Mouse (Mus musculus) right cerebral cortex, adult 2 months (tissue): ENCODE results near the gene Ap5m1.
"Not testable (repeated sequence)": the region's sequence is repeated elsewhere in the genome, so short reads cannot be mapped to it uniquely, and the experiment has no call there.

Experiments
- DNase-seq, 2 experiments: peaks; one replicate each; pipeline ENCODE4 v3.0.0; 2021 to 2022; ENCODE audit warnings: low spot score in 2 of 2

The Ap5m1 gene

DNA sequence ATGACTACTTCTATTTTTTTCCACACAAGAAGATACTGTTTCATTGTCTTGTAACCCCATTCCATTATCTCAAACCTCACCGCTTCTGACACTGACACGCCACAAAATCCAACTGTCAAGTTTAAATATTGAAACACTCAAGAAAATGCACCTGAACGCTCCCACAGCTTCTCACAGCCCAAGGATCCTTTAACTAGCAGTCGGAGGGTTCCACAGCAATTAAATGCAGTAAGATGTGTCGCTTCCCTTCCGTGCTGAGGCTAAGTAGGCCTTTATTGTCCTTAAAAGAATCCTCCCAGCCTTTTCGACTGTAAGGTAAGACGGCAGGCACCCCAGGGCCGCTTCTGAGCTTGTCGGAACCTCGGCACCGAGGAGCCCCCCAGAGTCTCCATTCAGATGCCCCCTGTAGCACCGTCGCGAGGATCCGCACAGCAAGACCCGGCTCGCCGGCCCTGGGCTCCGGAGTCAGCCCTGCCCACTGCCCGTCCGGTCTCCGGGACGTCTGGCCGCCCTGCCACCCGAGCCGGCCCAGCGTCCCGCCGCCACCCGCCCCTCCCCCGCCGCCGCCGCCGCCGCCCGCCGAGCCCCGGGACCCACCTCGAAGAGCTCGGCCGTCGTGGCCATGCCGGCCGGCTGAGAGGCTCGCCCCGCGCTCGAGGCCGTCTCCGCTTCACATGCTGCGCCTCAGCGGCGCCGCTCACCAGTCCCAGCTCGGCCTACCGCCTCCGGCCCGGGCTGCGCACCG is at the start of gene Ap5m1:
Gene Ap5m1, plus strand, starts transcription at position 569 of the 745 bp plus-strand sequence.
- DNase-seq, result peak; percentile 27 to 29

- DNase-seq, result no peak
These were observed 46.1 kb upstream of the Ap5m1 start for GRCm38 (mm10) chr14:49019765-49020164.

GRCm38 (mm10) chr14:49027040-49027778 is 38.7 kb upstream of the Ap5m1 start:
- DNase-seq, result no peak

- no peak for DNase-seq
These were observed 38.0 kb upstream of the Ap5m1 start for GRCm38 (mm10) chr14:49027779-49028368.

DNA sequence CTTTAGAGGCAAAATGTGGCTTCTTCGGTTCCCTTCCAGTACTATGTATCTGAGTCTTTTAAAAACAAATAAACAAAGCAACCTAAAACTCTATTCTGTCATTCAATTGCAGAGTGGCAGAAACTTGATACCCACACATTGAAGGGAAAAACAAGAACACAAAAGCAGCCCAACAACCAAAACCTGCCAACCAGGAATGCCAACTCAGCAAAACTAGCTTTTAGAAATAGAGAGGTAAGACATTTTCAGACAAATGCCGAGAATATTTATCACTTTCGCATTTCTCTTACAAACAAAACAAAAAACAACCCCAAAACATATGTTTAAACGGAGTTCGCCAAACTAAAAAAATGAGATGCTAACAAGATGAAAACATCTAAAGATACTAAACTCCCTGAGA is 36.9 kb upstream of the Ap5m1 start:
- no peak for DNase-seq

DNA sequence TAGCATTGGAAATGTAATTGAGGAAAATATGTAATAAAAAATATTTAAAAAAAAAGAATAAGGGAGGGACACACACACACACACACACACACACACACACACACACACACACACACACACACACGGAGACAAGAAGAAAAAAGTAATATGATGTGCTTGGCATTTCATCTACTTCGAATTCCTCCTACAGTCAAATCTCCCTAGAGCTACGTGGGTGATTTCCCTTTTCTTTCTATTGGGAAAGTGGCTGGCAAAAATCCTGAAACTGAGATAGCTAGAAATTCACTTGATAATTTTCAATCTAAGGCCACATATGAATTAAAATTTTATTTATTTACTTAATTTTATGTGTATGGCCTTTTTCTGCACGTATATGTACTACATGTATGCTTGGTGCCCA is 20.3 kb upstream of the Ap5m1 start:
- peak; percentile 12 to 17 for DNase-seq

- DNase-seq, result no peak
These were observed 16.4 kb upstream of the Ap5m1 start for GRCm38 (mm10) chr14:49049492-49049891.

DNA sequence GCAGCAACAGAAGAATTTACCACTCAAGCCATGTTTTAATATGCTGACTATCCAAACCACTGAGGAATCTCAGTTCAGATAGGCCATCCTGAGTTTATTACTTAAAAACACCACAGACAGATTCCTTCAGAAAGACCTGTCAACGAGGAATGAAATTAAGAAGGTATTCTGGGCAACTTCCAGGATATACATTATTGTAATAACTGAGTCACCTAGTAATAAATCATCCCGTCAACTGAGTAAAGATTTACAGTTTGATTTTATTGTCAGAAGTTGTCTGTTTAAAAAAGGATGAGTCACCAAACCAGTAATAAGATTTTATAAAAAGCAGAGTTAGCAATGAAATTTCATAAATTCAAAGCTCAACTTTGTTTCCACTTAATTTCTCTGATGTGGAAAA is 2.1 kb upstream of the Ap5m1 start:
- DNase-seq, result no peak

GRCm38 (mm10) chr14:49066274-49066823 is 452 bp downstream of the Ap5m1 start, which contains the start of gene Exoc5:
TSS of gene Exoc5 (minus strand) at chr14:49066653.
- DNase-seq, result peak; percentile 98

DNA sequence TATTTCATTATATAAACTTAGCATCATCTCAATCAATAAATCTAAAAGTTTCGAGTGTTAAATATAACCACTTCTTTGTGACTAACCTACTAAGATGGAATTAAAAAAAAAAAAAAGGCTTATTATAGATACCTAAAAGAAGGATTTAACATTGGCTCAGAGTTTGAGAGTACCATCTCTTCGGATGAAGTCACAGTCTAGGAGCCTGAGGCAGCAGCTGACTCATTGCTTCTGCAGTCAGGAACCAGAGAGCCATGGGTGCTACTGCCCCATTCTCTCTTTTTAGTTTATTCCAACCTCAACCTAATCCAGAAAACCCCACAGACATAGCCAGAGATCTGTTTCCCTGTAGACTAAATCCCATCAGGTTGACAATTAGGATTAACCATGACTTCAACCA is 6.9 kb downstream of the Ap5m1 start:
- DNase-seq, result no peak

- DNase-seq, result peak; percentile 10 to 40
These were observed 8.0 kb downstream of the Ap5m1 start for GRCm38 (mm10) chr14:49073896-49074295.

DNA sequence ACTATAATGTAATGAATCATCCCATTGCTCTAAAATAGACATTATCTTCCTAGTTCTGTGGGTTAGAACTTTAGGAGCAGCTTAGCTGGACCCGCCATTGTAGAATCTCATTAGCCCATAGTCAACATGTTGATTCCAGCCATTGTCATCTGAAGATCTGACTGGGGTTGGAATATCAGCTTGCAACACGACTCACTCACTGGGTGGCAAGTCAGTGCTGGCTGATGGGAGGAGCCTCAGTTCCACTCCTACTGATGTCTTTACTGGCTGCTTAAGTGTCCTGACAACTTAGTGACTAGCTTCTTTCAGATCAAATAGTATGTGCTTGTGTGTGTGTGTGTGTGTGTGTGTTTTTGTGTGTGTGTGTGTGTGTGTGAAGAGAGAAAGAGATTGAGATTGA is 8.5 kb downstream of the Ap5m1 start:
- no peak for DNase-seq

GRCm38 (mm10) chr14:49078820-49079219 is 12.9 kb downstream of the Ap5m1 start:
- no peak for DNase-seq

DNA sequence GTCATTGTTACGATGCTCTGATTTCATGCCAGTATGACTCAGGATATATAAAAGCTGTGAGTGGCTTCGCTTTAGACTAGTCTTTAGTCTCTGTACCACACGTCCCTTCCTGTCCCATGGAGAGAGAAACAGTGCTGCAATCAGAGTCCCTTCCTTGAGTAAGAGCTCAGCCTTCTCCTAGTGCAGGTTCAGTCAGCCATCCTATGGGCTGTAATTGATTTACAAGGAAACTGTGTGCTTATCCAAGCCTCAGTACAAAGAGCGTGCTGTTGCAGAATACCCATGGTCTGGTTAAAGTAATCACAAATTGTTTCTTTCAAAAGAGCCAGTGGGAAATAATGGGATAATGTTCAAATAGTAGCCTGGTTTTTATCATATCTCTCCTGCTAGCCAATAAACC is 20.6 kb downstream of the Ap5m1 start:
- no peak for DNase-seq

- DNase-seq, result no peak
These were observed 22.5 kb downstream of the Ap5m1 start for GRCm38 (mm10) chr14:49088155-49089048.

GRCm38 (mm10) chr14:49089461-49090058 is 23.7 kb downstream of the Ap5m1 start:
- no peak for DNase-seq

DNA sequence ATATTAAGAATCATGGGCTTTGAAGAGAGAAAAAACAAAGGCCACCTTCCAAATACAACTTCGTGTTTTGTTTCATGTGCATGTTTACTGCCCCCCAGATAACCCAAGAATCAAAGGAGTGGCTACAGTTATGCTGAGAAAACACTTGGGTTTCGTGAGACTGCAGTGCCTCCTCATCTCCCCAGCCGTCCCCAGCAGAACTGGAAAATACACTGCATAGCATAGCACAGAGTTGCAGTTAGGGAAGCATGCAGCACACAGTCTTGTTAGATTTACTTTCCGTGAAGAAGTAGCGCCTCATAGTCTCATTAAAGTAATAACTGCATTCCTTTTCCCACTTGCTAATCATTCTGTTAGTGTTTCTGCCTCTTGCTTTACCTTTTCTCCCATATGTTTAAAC is 24.2 kb downstream of the Ap5m1 start:
- DNase-seq, result no peak

- no peak for DNase-seq
These were observed 25.4 kb downstream of the Ap5m1 start for GRCm38 (mm10) chr14:49091277-49091676.

- not testable (repeated sequence) for DNase-seq
These were observed 25.9 kb downstream of the Ap5m1 start for GRCm38 (mm10) chr14:49091755-49092154.

DNA sequence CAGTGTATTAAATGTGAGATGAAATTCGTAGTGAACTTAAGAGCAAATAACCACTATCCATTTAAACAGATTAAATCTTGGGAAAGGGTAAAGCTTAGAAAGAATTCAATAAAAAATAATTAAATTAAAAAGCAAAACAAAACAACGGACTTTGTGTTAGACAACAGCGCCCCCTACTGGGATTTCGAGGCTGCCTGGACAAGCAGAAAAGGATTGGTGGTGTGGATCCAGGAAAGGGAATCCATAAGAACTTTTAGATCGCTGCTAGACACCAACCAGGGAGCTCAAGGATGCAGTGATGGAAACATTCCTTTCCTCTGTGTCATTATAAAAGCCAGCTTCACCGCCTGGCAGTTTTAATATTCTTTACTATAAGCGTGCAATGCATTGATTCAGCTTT is 52.5 kb downstream of the Ap5m1 start:
- DNase-seq, result peak; percentile 71 to 81

DNA sequence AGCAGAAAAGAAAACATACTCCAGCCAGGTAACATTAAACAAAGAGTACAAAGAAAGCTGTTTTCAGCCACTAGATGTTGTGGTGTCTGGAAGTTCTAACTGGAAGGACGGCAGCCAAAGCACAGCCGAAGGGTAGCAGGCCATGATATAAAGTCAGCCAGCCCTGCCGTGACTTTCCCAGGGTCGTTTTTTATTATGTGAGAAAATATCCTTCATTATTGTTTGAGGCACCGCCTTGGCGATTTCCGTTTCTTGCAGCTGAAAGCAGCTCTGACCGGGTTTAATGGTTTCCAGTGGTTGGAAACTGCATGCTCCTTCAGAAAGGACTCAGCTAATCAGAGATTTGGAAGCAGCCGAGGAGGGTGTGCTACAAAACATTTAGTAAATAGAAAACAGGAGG is 55.8 kb downstream of the Ap5m1 start:
- no peak for DNase-seq
